Mouse (Mus musculus): Measurements from ENCODE around the gene Tmem184b.
A peak's percentile ranks its signal among the peaks of the same experiment; 100 is the strongest.

Tmem184b gene

DNA sequence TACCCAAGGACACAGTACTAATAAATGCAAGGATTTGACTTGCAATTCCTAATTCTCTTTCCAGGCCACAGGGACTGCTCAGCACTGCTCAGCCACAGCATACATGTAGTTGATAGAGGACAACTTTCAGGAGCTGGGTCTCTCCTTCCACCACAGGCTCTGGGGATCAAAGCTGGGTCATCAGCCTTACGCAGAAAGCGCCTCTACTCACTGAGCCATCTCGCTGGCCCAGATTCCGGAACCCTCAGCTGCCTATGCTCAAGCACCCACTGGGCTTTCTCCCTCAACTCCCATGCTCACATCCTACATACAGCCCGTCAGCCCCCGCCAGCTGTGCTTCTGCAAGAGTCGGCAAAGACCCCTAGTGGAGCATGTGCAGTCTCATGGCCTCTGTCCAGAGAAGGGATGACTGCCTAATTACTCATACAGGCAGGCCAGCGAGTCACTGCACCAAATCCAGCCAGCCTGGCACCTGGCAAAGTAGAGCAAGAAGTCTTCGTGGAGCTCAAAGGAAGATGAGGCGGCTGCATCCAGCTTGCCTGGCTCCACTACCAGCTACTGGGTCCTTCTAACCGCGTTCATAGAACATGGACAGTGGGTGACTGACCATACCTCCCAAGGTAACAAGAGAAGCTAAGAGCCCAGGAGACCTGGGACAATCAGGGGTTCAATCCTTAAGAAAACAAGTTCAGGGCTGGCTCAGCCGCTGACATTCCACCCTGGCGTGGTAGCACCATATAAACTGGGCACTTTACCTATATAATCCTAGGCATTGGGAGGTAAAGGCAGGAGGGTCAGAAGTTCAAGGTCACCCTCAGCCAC, 3.9 kb downstream of the Tmem184b start:
- DNase-seq (ENCODE audit: low read depth, low spot score): no peak

DNA sequence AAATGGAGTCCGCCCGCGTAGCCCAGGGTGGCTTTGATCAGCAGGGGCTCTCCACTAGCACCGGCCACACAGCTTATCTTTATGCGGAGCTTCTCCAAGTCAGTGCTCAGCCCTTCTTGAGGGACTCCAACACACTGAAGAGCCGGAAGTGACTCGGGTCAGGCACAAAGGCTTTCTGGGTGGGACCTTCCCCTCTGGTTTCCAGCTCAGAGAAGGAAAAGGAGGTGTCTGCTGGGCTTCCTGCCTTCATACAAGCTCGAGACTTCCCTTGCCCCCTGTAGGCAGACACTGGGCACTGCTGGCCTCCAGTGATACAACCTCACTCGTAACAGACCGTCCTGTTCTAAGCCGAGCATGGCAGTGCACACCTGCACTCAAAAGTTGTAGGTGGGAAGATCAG, 6.6 kb downstream of the Tmem184b start:
- DNase-seq (ENCODE audit: low read depth, low spot score): peak; percentile 35

DNA sequence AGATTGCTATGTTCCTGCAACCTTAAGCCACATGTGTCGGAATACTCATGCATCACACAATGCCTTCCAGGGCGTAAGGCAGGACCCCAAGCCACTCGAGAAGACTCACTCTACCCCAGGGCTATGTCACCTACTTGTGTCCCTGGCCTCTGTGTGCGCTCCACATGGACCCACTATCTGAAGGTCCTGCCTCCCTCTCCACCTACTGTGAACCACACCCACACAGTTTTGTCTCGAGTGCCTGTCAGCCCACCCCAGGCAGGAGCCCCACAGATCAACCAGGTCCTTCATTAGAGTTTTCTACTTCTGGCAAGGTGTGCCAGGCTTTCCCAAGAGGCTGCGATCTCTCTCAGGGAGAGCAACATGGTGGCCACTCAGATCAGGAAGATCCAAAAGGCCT, 8.1 kb downstream of the Tmem184b start:
- DNase-seq (ENCODE audit: low read depth, low spot score): no peak

DNA sequence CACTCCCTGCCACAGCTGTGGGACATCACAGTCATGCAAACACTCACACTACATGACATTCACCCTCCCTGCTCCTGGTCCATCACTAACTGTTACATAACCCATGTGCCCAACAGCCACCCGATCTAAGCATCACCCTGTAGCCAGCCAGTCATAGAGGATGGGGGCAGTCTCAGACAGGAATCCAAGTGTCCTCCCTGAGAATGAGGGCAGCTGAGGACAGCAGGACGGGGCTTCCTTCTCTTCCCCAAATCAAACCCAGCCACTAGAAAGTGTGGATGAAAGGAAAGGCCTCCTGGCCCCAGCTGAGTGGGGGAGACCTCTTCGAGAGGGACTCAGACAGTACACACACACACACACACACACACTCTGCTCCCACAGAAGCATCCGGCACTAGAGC, 8.5 kb downstream of the Tmem184b start:
- DNase-seq (ENCODE audit: low read depth, low spot score): no peak

DNA sequence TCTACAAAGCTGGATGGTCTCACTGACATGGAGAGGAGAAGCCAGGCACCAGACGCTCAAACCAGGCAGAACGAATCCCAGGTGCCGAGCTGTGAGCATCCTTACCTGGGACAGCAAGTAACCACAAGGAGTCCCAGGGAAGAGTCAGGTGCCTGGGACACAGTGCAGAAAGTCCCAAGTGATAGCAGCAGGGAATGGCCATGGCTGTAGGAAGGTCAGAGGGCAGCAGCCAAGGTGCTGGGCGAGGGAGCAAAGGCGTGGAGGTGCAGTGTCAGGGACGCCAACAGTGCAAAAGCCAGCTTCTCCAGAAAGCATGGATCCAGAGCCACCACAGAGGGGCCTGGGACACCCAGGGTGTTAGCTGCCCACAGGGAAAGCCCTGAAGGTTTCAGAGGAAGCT, 10.3 kb downstream of the Tmem184b start:
- no peak for DNase-seq (ENCODE audit: low read depth, low spot score)

DNA sequence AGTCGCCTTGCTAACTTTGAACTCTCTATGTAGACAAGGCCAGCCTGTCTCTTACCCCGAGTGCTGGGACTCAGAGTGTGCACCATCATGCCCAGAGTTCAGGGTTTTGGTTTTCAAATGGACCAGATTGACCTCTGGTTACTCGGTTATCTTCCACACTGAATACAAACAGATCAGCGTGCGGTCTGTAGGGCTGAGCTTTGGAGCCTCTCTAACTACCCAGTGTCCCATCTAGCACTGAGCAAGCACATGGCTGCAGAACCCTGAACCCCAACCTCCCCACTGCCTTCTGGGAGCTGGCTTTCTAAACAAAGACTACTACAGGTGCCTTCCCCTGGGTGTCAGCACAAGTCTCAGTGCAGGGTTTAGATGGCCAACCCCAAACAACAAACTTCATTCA, 10.8 kb downstream of the Tmem184b start:
- DNase-seq (ENCODE audit: low read depth, low spot score): no peak

DNA sequence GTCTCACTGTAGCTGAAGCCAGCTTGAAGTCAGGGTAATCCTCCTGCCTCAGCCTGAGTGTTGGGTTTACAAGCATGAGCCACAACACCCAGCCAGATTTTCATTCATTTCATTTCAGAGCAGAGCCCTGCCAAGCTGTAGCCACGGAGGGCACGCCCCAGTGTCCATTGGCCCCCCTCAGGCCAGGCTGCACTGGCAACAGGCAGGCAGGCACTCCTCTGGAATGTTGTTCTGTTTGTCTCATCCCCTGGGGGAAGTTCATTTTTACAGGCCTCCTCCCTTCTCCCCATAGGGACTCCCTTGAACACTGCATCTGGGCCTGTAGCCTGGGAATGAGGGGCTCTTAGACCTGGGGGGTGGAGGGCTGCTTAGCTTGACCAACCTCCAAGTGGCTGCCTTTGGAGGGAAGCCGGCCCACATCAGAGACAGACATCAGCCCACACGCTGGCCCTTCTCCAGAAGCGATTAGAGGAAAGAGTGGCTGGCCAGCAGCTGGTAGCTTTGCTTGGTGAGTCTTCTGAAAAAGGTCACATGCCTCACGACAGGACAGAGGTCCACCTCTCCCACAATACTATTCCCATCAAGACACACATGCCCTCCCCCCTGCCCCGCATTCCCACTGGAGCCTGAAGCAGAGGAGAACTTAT, 11.8 kb downstream of the Tmem184b start:
- DNase-seq (ENCODE audit: low read depth, low spot score): no peak

DNA sequence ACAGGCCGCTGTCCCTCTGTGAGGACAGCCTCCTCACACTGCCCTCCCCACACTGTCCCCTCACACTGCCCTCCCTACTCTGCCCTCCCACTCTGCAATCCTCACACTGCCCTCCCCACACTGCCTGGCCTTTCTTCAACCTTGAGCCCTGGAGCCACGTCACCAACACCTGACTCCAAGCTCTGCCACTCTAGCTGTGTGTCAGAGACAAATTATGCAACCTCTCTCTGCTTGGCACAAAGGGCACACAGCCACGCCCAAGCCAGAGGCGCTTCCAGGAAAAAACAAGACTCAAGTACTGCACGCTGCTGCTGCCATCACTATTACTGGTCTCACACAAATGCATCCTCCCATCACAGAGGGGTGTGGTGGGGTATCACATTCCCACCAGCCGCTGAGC, 12.9 kb downstream of the Tmem184b start:
- DNase-seq (ENCODE audit: low read depth, low spot score): no peak

DNA sequence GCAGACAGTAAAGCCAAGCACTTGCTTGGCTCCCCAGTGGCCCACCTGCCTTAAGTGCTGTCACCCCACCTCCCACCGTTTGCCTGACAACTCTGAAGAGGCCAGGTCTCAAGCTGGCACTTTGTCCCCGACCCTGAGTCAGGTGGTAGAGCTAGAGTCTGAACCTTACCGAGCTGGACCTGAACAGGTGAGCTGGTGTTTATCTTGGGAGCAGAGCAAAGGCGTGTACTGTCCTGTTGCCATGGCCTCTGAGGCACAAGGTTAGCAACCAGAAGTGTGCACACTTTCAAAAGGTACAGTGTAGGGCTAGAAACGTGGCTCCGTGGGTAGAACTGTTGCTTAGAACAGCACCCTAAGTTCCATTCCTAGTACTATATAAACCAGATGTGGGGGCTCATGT, 15.2 kb downstream of the Tmem184b start:
- DNase-seq (ENCODE audit: low read depth, low spot score): no peak

DNA sequence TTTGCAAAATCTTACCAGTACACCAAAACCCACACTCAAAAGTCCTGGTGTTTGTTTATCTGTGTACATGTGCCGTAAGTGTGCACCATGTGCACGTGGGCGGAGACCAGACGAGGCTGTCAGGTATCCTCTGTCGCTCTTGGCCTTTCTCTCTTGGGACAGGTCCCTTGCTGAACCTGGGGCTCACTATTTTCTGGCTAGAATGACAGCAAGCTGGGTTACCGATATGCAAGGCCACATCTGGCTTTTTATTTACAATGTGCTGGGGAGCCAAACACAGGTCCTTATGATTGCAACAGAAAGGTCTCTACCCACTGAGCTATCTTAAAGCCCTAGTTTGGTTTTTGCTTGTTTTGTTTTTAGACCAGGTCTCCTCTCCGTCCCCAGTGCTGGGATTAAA, 15.8 kb downstream of the Tmem184b start:
- no peak for DNase-seq (ENCODE audit: low read depth, low spot score)

DNA sequence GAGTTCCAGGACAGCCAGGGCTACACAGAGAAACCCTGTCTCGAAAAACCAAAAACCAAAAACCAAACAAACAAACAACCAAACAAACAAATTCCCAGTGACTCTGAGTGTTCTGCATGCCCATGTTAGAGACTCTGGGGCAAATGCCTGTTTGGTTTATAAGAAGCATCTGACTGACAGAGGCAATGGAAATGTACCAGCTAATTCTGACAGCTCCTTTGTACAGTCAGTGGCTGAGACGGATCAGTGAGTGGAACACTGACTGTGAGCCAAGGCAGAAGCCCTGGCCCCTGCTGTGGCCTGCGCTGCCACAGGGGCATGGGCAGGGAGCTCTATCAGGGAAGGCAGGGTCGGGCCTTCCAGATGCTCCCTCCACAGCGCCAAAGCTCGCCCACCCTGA, 16.3 kb downstream of the Tmem184b start:
- DNase-seq (ENCODE audit: low read depth, low spot score): no peak

DNA sequence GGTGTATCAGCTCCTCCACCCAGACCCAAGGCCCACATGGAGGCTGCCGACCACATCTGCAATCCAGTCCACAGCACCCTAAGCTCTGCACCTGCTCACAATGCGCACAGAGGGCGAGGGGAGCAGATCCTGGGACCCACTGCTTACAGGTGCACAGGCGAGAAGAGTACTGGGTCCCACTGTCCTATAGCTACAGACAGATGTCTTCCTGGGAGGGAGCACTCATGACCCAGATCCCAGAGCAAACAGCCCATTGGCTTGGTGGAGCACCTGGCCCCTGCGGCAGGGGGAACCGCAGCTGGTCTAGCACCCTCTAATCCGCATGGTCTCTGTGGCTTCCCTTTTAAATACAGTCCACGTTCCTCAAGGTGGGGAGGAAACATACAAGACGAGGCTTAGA, 21.7 kb downstream of the Tmem184b start:
- no peak for DNase-seq (ENCODE audit: low read depth, low spot score)

DNA sequence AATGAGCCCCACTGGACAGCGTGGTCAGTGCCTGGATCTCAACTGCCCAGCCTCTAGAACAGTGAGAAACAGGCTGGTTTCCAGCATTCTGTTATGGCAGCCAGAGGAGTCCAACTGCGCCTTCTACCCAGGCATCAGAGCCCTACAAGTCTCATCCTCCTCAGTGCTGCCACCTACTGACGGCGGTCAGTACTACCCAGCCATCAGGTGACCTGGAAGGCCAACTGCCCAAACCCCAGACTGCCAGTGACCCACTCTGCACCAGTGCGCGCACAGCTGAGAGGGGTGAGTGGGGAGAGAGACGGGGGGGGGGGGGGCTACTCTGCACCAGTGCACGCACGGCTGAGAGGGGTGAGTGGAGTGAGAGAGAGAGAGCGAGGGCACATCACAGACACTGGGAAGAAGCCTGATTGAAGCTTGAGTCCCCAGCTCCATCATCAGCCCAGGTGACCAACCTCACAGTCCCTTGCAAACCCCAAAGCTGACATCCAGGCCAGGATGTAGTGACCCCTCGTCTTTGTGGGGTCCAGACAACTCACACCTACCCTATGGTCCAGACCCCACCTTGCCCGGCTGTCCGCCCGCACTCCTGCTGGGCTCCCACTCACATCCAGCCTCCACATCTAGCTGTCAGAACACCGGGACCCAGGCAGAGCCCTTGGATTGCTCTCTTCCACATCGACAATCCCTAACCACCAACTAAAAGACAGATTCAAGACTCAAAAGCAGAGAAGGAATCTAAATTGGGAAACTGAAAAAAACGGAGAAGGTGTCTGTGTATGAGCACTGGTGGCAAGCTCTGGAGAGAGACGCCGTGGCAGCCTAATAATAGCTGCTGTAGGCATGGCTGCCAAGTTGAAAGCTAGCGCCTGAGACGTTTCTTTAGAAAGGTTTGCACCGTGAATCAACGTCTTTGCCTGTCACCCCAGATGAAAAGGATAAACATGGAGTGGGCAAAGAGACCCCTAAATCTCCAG, 22.6 kb downstream of the Tmem184b start:
- peak; percentile 63 for DNase-seq (ENCODE audit: low read depth, low spot score)

DNA sequence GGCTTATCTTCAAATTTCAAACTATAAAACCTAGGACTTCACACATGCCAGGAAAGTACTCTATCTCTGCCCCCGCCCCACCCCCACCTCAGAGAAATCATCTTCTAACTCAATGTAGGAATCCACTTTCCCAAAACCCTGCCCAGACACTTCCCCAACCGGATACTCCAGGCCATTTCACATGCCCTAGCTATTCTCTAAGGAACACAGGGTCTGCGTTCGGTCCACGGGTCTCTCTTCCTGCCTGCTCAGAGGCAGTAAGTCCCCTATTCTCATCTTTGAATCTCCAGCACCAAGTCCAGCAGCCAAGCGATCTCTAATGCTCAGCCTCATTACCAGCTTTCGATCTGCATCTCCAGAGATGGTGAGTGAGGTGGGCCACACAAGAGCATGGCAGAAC, 23.7 kb downstream of the Tmem184b start:
- DNase-seq (ENCODE audit: low read depth, low spot score): no peak

DNA sequence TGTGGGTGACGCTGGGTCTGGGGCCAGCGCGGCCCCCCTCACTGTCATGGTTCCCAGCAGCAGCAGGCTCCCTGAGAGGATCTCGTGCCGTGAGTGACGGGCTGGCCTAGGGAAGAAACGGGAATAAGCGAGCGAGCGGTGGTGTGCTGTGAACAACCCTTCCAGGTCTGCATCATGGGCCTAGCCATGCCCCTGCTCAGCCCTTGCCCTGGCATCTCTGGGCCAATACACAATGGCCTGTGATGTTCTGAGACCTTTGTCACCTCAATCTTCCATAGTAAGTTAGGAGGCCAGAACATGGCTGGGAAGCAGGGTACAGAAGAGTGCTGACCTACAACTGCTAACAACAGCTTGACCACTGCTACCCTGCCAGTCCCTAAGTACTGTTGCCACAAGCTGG, 24.8 kb downstream of the Tmem184b start:
- no peak for DNase-seq (ENCODE audit: low read depth, low spot score)

DNA sequence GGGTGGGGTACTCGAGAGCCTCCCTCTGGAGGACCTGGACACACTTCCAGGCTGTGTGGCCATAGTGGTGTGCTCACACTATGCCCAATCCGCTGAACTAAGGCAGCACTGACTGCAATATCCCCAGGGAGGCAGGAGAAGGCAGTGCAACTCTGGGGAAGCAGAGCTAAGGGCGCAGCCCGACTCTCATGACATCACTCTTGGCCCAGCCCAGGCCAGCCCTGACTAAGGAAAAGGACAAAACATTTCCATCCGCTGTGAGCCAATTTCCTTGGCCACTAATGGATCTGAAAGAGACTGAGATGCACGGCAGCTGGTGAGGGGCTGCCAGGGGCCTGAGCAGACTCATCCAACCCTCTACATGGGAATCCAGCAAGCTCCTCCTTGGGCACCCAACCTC, 25.7 kb downstream of the Tmem184b start:
- no peak for DNase-seq (ENCODE audit: low read depth, low spot score)

DNA sequence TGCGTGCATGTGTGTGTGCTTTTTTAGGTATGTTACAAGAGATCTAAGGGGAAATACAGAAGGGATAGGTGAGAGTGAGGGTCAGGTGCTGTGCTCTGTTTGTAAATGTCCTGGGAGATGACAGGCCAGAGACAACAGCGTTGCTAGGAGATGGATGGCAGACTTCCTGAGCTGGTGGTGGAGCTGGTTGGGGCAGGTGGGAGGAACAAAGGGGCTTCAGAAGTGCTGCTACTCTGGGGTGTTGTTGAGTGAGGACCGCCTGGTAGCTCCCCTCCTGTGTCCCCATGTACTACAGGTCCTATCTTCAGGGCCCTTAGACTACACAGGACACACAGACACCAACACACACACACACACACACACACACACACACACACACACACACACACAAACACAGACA, 28.6 kb downstream of the Tmem184b start:
- no peak for DNase-seq (ENCODE audit: low read depth, low spot score)

DNA sequence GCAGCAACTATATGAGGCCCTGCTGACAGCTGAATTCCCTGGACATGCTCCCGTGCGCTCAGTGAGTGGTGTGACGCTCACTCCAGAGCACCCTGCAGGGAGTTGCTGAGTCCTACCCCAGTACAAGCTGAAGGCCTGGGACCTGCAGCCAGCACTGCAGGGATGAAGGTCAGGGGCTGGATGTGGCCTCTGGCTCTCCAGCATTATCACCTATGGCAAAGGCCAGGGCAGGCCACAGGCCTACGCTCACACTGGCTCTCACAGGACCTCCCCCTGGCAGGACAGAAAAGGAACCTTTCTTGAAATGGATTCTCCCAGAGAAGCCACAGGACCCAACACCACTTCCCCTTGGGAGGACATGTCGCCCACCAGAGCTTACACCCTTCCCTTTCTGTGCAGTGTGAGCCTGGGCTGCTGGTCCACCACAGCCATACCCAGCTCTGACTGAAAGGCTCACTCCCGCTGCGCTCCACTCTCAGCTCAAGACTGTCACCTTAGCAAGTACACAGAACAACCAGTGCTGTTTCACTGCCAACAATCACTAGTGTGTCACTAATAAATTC, 33.0 kb downstream of the Tmem184b start:
- DNase-seq (ENCODE audit: low read depth, low spot score): no peak

DNA sequence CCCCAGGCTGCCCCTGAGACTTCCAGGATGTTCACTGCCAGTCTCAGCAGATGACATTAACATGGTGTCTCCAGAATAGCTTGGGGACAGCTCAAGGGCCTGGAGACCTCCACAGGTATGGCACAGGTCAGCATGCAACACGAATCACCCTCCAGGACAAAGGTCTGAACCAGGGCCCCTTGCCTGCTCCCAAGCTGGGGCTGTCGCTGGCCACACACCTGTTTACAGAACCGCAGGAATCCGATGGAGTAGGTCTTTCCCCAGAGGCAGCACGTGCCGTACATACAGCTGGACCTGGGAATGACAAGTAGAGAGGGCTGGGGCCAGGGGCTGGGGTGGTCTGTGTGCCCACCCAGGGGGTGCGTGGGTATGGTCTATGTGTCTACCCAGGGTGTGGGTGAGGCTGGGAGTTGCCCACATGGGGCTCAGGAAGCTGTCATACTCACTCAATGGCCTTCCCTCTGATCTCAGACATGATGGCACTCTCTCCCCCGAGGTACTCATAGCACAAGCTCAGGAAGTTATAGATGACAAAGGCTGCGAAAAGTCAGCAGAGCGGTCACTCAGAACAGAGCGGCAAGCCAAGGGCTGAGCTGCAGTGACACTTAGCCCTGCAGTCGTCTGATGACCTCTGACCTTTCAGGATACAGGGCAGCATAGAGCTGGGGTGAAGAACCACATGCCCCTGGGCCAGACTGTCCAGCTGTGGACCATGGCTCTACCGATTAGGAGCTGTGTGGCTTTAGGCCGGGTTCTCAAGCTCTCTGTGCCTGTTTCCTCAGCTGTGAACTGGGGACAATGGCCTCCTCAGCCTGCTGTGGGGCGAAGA, 33.7 kb downstream of the Tmem184b start:
- no peak for DNase-seq (ENCODE audit: low read depth, low spot score)

DNA sequence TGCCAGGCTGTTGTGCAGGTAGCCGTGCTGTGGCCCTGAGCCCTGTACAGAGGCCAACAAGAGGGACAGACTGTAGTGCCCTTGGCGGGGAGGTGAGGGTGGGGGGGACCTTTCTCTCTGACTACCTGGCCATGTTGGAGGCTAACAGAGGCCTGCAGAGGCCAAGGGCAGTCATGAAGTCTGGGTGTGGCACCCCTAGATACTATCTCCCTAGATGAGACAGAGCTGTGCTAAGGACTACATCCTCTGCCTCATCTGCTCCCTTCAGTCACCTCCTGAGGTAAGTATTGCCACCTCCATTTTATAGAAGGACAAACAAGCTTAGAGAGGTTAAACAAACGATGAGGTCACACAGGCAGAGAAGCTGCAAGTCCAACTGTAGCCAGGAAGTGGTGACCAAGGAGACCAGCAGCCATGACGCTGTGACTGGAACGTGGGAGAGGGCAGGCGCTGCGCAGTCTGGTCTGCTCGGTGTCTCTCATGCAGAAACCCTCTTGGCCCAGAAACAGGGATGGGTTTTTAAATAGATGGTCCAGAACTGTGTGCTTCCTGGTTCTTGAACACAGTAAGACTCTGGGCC, 34.4 kb downstream of the Tmem184b start:
- no peak for DNase-seq (ENCODE audit: low read depth, low spot score)

Data from A20 (cell line).